Mouse (Mus musculus): ENCODE results near the gene Hsf2bp. TPM values are rescaled to one million over a fixed set of nuclear protein-coding genes. Genes with fewer than 3 reads are reported as not detected.

Gene Hsf2bp
- 0.41 and 0.52 TPM in 2 replicates for polyA plus RNA-seq (2015; fragmentation: Nextera tagmentation; extraction: Ambion mirVana)

GRCm38 (mm10) chr17:32035609-32036508 is at the start of gene Hsf2bp, which contains the start of gene Rrp1b:
Hsf2bp (minus strand) TSS chr17:32036349.
Rrp1b (plus strand) TSS chr17:32036100.
- DNase-seq (ENCODE audit: low spot score) (peak; percentile 82), ATAC-seq (ENCODE audit: low FRiP score, low TSS enrichment) (peak; percentile 94)
- WGBS: 3% methylated on average over 51 of the region's 52 CpGs
- Histone ChIP-seq H3K36me3 (ENCODE audit: control insufficient read depth, insufficient read depth, low read length) (no peaks in the 10 kb centered on the region), H3K4me1 (replicated peaks; ENCODE audit: control insufficient read depth, insufficient read depth) (peaks cover 4% of the 10 kb centered on the region; the same call in 1 of the 2 replicates), H3K27ac (replicated peaks) (peak within 1 kb of the TSS; percentile 77), H3K9me3 (ENCODE audit: control insufficient read depth, low read length) (no peaks in the 10 kb centered on the region), H3K9ac (ENCODE audit: low read length) (peak within 1 kb of the TSS; percentile 78), H3K4me3 (ENCODE audit: low read depth, low read length) (peak within 1 kb of the TSS; percentile 78), H3K4me2 (replicated peaks; ENCODE audit: low read depth) (peak within 1 kb of the TSS; percentile 97), H3K27me3 (ENCODE audit: control insufficient read depth, insufficient read depth, low read length) (no peaks in the 10 kb centered on the region)
- TF ChIP-seq CTCF (IDR thresholded peaks at IDR 0.05; ENCODE audit: low read depth): no peak
- TF ChIP-seq EP300 (optimal IDR thresholded peaks at IDR 0.05): no peak

DNA sequence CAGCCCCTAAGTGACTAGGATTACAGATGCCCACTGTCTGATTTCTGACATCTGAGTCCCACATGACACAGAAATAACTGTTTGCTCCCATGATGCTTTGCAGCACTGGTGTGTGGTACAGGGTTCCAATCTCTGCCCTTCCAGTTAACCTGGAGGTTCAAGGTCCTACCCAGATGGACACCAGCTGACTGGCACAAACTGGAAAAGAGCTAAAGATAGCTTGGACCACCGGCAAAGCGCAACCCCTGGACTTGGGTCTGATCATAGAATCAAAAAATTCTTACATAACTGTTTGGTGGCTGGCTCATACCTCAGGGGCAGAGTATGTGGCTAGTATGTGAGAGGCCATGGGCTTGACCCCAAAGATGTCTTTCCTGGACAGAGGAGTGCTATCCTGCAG is 47.2 kb upstream of the Hsf2bp start:
- 96% methylated on average over 2 of the region's 2 CpGs for WGBS
- H3K4me3 ChIP-seq (ENCODE audit: low read depth, low read length): no peak overlapping the region
- no peaks in the 10 kb centered on the region for H3K27me3 ChIP-seq (ENCODE audit: control insufficient read depth, insufficient read depth, low read length)
- no peaks in the 10 kb centered on the region for H3K36me3 ChIP-seq (ENCODE audit: control insufficient read depth, insufficient read depth, low read length)
- DNase-seq (ENCODE audit: low spot score): no peak
- no peaks in the 10 kb centered on the region for H3K4me1 ChIP-seq (replicated peaks; ENCODE audit: control insufficient read depth, insufficient read depth)
- H3K4me2 ChIP-seq (replicated peaks; ENCODE audit: low read depth): no peak overlapping the region
- no peak overlapping the region for H3K27ac ChIP-seq (replicated peaks)
- H3K9ac ChIP-seq (ENCODE audit: low read length): no peak overlapping the region
- no peak for TF ChIP-seq CTCF (IDR thresholded peaks at IDR 0.05; ENCODE audit: low read depth)
- TF ChIP-seq EP300 (optimal IDR thresholded peaks at IDR 0.05): no peak
- no peak for ATAC-seq (ENCODE audit: low FRiP score, low TSS enrichment)
- no peaks in the 10 kb centered on the region for H3K9me3 ChIP-seq (ENCODE audit: control insufficient read depth, low read length)

- TF ChIP-seq CTCF (IDR thresholded peaks at IDR 0.05; ENCODE audit: low read depth) (peak; percentile 86), EP300 (optimal IDR thresholded peaks at IDR 0.05) (no peak)
- no peaks in the 10 kb centered on the region for H3K36me3 ChIP-seq (ENCODE audit: control insufficient read depth, insufficient read depth, low read length)
- peak; percentile 63 for DNase-seq (ENCODE audit: low spot score)
- 0% methylated on average over 1 of the region's 2 CpGs for WGBS
- H3K9me3 ChIP-seq (ENCODE audit: control insufficient read depth, low read length): no peaks in the 10 kb centered on the region
- no peak overlapping the region for H3K9ac ChIP-seq (ENCODE audit: low read length)
- H3K27me3 ChIP-seq (ENCODE audit: control insufficient read depth, insufficient read depth, low read length): no peaks in the 10 kb centered on the region
- H3K4me3 ChIP-seq (ENCODE audit: low read depth, low read length): no peak overlapping the region
- H3K4me1 ChIP-seq (replicated peaks; ENCODE audit: control insufficient read depth, insufficient read depth): no peaks in the 10 kb centered on the region
- H3K4me2 ChIP-seq (replicated peaks; ENCODE audit: low read depth): no peak overlapping the region
- ATAC-seq (ENCODE audit: low FRiP score, low TSS enrichment): peak; percentile 45; the same call in 1 of the 2 replicates
- no peak overlapping the region for H3K27ac ChIP-seq (replicated peaks)
Observed at GRCm38 (mm10) chr17:32075164-32075563, 39.0 kb upstream of the Hsf2bp start.

GRCm38 (mm10) chr17:32074658-32075057 is 38.5 kb upstream of the Hsf2bp start:
- WGBS: 59% methylated on average over 4 of the region's 4 CpGs
- Histone ChIP-seq H3K4me1 (replicated peaks; ENCODE audit: control insufficient read depth, insufficient read depth) (no peaks in the 10 kb centered on the region), H3K27me3 (ENCODE audit: control insufficient read depth, insufficient read depth, low read length) (no peaks in the 10 kb centered on the region), H3K9ac (ENCODE audit: low read length) (no peak overlapping the region), H3K27ac (replicated peaks) (no peak overlapping the region), H3K4me3 (ENCODE audit: low read depth, low read length) (no peak overlapping the region), H3K36me3 (ENCODE audit: control insufficient read depth, insufficient read depth, low read length) (no peaks in the 10 kb centered on the region), H3K9me3 (ENCODE audit: control insufficient read depth, low read length) (no peaks in the 10 kb centered on the region), H3K4me2 (replicated peaks; ENCODE audit: low read depth) (no peak overlapping the region)
- ATAC-seq (ENCODE audit: low FRiP score, low TSS enrichment): no peak
- TF ChIP-seq CTCF (IDR thresholded peaks at IDR 0.05; ENCODE audit: low read depth) (no peak), EP300 (optimal IDR thresholded peaks at IDR 0.05) (no peak)
- no peak for DNase-seq (ENCODE audit: low spot score)

- no peak for ATAC-seq (ENCODE audit: low FRiP score, low TSS enrichment)
- Histone ChIP-seq H3K9me3 (ENCODE audit: control insufficient read depth, low read length) (no peaks in the 10 kb centered on the region), H3K4me2 (replicated peaks; ENCODE audit: low read depth) (no peak overlapping the region), H3K4me1 (replicated peaks; ENCODE audit: control insufficient read depth, insufficient read depth) (no peaks in the 10 kb centered on the region), H3K27ac (replicated peaks) (no peak overlapping the region), H3K4me3 (ENCODE audit: low read depth, low read length) (no peak overlapping the region), H3K36me3 (ENCODE audit: control insufficient read depth, insufficient read depth, low read length) (no peaks in the 10 kb centered on the region), H3K27me3 (ENCODE audit: control insufficient read depth, insufficient read depth, low read length) (no peaks in the 10 kb centered on the region), H3K9ac (ENCODE audit: low read length) (no peak overlapping the region)
- DNase-seq (ENCODE audit: low spot score): peak; percentile 86
- TF ChIP-seq EP300 (optimal IDR thresholded peaks at IDR 0.05) (no peak), CTCF (IDR thresholded peaks at IDR 0.05; ENCODE audit: low read depth) (peak; percentile 97)
- 8% methylated on average over 2 of the region's 2 CpGs for WGBS
Observed at GRCm38 (mm10) chr17:32073359-32073758, 37.2 kb upstream of the Hsf2bp start.

DNA sequence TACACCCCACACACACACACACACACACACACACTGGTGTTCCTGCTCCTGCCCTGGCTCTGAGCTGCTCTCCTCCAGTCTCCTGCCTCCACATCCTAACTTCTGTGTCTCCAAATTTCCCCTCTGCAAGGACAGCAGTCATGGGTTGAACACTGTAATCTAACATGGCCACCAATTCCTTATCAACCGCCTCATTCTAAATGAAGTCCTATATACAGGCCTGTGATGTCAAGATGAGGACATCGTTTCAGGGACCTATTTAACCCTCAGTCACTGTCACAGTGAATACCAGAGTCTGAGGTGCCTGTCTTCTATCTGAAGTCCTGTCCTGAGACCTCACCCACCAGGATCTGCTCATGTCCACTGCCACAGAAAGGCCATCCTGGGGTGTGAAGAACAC is 32.7 kb upstream of the Hsf2bp start:
- TF ChIP-seq CTCF (IDR thresholded peaks at IDR 0.05; ENCODE audit: low read depth) (no peak), EP300 (optimal IDR thresholded peaks at IDR 0.05) (no peak)
- WGBS: 68% methylated on average over 2 of the region's 2 CpGs
- no peak for ATAC-seq (ENCODE audit: low FRiP score, low TSS enrichment)

More for the DNA sequence above, 32.7 kb upstream of the Hsf2bp start:
- H3K36me3 ChIP-seq (ENCODE audit: control insufficient read depth, insufficient read depth, low read length): no peaks in the 10 kb centered on the region
- no peak overlapping the region for H3K27ac ChIP-seq (replicated peaks)
- no peaks in the 10 kb centered on the region for H3K9me3 ChIP-seq (ENCODE audit: control insufficient read depth, low read length)
- no peaks in the 10 kb centered on the region for H3K4me1 ChIP-seq (replicated peaks; ENCODE audit: control insufficient read depth, insufficient read depth)
- H3K27me3 ChIP-seq (ENCODE audit: control insufficient read depth, insufficient read depth, low read length): no peaks in the 10 kb centered on the region
- no peak for DNase-seq (ENCODE audit: low spot score)
- no peak overlapping the region for H3K9ac ChIP-seq (ENCODE audit: low read length)
- H3K4me3 ChIP-seq (ENCODE audit: low read depth, low read length): no peak overlapping the region
- H3K4me2 ChIP-seq (replicated peaks; ENCODE audit: low read depth): no peak overlapping the region

All from stomach, postnatal 0 days (tissue).